Mouse (Mus musculus) lung, postnatal 0 days (tissue): ENCODE data around the gene Pdxk.

Experiments
- CTCF ChIP-seq: IDR thresholded peaks from 2 replicates; pipeline ENCODE4 v1.5.1; 2016; ENCODE audit warnings: antibody characterized with exemption, mild to moderate bottlenecking
- EP300 ChIP-seq: IDR thresholded peaks from 2 replicates; pipeline ENCODE4 v1.6.1; 2016; ENCODE audit warnings: antibody characterized with exemption, mild to moderate bottlenecking, control low read depth

DNA sequence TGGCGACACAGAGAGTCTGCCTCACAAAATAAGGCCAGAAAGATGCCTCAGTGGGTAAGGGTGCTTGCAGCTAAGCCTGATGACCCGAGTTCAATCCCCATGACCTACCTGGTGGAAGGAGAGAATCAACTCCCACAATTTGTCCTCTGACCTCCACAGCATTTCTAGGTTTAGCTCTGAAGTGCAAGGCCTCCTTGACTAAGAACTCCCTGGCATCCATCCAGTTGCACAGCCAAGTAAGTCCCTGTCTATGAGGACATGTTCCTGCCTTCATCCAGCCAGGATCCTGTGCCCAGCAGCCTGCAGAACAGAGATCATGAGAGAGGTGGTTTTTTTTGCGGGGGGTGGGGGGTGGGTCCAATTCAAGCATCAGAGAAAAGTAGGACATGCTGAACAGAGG is 7.3 kb upstream of the Pdxk start:
- no peak for TF ChIP-seq CTCF
- TF ChIP-seq EP300, result no peak
